Mouse (Mus musculus): ENCODE measurements around the gene Rhcg.
A peak's percentile ranks its signal among the peaks of the same experiment; 100 is the strongest.

The Rhcg gene

GRCm38 (mm10) chr7:79617418-79617817 is at the start of gene Rhcg:
TSS of gene Rhcg (minus strand) at chr7:79617657.
- DNase-seq (ENCODE audit: low spot score in 2 of 2) = no peak

GRCm38 (mm10) chr7:79666690-79667089 is 49.2 kb upstream of the Rhcg start:
- DNase-seq (ENCODE audit: low spot score in 2 of 2) = no peak

GRCm38 (mm10) chr7:79661253-79661890 is 43.9 kb upstream of the Rhcg start:
- DNase-seq (ENCODE audit: low spot score in 2 of 2) = no peak

- DNase-seq (ENCODE audit: low spot score in 2 of 2) = no peak
These were observed 43.1 kb upstream of the Rhcg start for GRCm38 (mm10) chr7:79660291-79661150.

GRCm38 (mm10) chr7:79659578-79660290 is 42.3 kb upstream of the Rhcg start, which contains the start of gene Ticrr:
TSS of gene Ticrr (plus strand) at chr7:79660196.
- DNase-seq (ENCODE audit: low spot score in 2 of 2) = peak; percentile 89 to 93

- no peak for DNase-seq (ENCODE audit: low spot score in 2 of 2)
These were observed 37.1 kb upstream of the Rhcg start for GRCm38 (mm10) chr7:79654586-79654985.

GRCm38 (mm10) chr7:79654185-79654584 is 36.7 kb upstream of the Rhcg start:
- no peak for DNase-seq (ENCODE audit: low spot score in 2 of 2)

GRCm38 (mm10) chr7:79649005-79649404 is 31.5 kb upstream of the Rhcg start:
- peak; percentile 56 to 57 for DNase-seq (ENCODE audit: low spot score in 2 of 2)

- no peak for DNase-seq (ENCODE audit: low spot score in 2 of 2)
These were observed 29.8 kb upstream of the Rhcg start for GRCm38 (mm10) chr7:79647233-79647632.

GRCm38 (mm10) chr7:79631773-79632348 is 14.4 kb upstream of the Rhcg start:
- no peak for DNase-seq (ENCODE audit: low spot score in 2 of 2)

GRCm38 (mm10) chr7:79628271-79628913 is 10.9 kb upstream of the Rhcg start:
- no peak for DNase-seq (ENCODE audit: low spot score in 2 of 2)

GRCm38 (mm10) chr7:79626170-79626569 is 8.7 kb upstream of the Rhcg start:
- no peak for DNase-seq (ENCODE audit: low spot score in 2 of 2)

- no peak for DNase-seq (ENCODE audit: low spot score in 2 of 2)
These were observed 5.6 kb upstream of the Rhcg start for GRCm38 (mm10) chr7:79623086-79623485.

- no peak for DNase-seq (ENCODE audit: low spot score in 2 of 2)
These were observed 2.0 kb upstream of the Rhcg start for GRCm38 (mm10) chr7:79619493-79619892.

GRCm38 (mm10) chr7:79615941-79616340 is 1.5 kb downstream of the Rhcg start:
- DNase-seq (ENCODE audit: low spot score in 2 of 2) = no peak

- DNase-seq (ENCODE audit: low spot score in 2 of 2) = no peak
These were observed 2.4 kb downstream of the Rhcg start for GRCm38 (mm10) chr7:79615008-79615407.

- no peak for DNase-seq (ENCODE audit: low spot score in 2 of 2)
These were observed 4.1 kb downstream of the Rhcg start for GRCm38 (mm10) chr7:79613314-79613713.

GRCm38 (mm10) chr7:79612783-79613182 is 4.7 kb downstream of the Rhcg start:
- DNase-seq (ENCODE audit: low spot score in 2 of 2) = peak in 1 of 2 experiments; percentile 55

GRCm38 (mm10) chr7:79611901-79612300 is 5.6 kb downstream of the Rhcg start:
- no peak for DNase-seq (ENCODE audit: low spot score in 2 of 2)

- no peak for DNase-seq (ENCODE audit: low spot score in 2 of 2)
These were observed 10.1 kb downstream of the Rhcg start for GRCm38 (mm10) chr7:79607263-79607921.

- no peak for DNase-seq (ENCODE audit: low spot score in 2 of 2)
These were observed 10.7 kb downstream of the Rhcg start for GRCm38 (mm10) chr7:79606766-79607165.
